Mouse (Mus musculus): ENCODE results near the gene 9430015G10Rik.

- TF ChIP-seq CTCF (IDR thresholded peaks at IDR 0.05; ENCODE audit: borderline replicate concordance, control insufficient read depth, extremely low read depth, insufficient read depth, low read length, poor library complexity): no peak
- no peak for TF ChIP-seq POLR2A (IDR thresholded peaks at IDR 0.05; ENCODE audit: control insufficient read depth, extremely low read depth, insufficient read depth, low read length, poor library complexity)
Observed at GRCm38 (mm10) chr4:156133334-156133733, 23.6 kb downstream of the 9430015G10Rik start.
